Mouse (Mus musculus): ENCODE measurements around the gene Camta1. TPM values are rescaled to one million over a fixed set of nuclear protein-coding genes. Genes with fewer than 3 reads are reported as not detected.

The Camta1 gene
- polyA plus RNA-seq, 1 experiment from 2014 or later, result 86.8 TPM

GRCm38 (mm10) chr4:151351757-151352156 lies 509.9 kb downstream of the Camta1 start:
- 29% methylated on average over 12 of the region's 12 CpGs for WGBS
- Histone ChIP-seq H3K4me2 (replicated peaks; ENCODE audit: low read depth, low read length) (no peak overlapping the region), H3K27me3 (ENCODE audit: control insufficient read depth, insufficient read depth, low read length) (no peaks in the 10 kb centered on the region), H3K4me3 (ENCODE audit: low read depth, low read length) (no peak overlapping the region), H3K27ac (ENCODE audit: low read length) (no peak overlapping the region), H3K9me3 (ENCODE audit: control insufficient read depth, low read depth, low read length) (no peaks in the 10 kb centered on the region), H3K4me1 (ENCODE audit: control insufficient read depth, insufficient read depth, low read length) (peaks cover 14% of the 10 kb centered on the region), H3K36me3 (ENCODE audit: control insufficient read depth, insufficient read depth, low read length) (no peaks in the 10 kb centered on the region), H3K9ac (replicated peaks; ENCODE audit: low read depth, low read length) (no peak overlapping the region)
- no peak for ATAC-seq (ENCODE audit: insufficient number of reproducible peaks, insufficient read depth, low FRiP score, low read depth)

GRCm38 (mm10) chr4:151347620-151348019 lies 514.1 kb downstream of the Camta1 start:
- no peaks in the 10 kb centered on the region for H3K4me1 ChIP-seq (ENCODE audit: control insufficient read depth, insufficient read depth, low read length)
- H3K4me2 ChIP-seq (replicated peaks; ENCODE audit: low read depth, low read length), result no peak overlapping the region
- H3K27me3 ChIP-seq (ENCODE audit: control insufficient read depth, insufficient read depth, low read length), result no peaks in the 10 kb centered on the region
- 90% methylated on average over 6 of the region's 6 CpGs for WGBS
- no peaks in the 10 kb centered on the region for H3K9me3 ChIP-seq (ENCODE audit: control insufficient read depth, low read depth, low read length)
- no peak overlapping the region for H3K9ac ChIP-seq (replicated peaks; ENCODE audit: low read depth, low read length)
- no peaks in the 10 kb centered on the region for H3K36me3 ChIP-seq (ENCODE audit: control insufficient read depth, insufficient read depth, low read length)
- no peak for ATAC-seq (ENCODE audit: insufficient number of reproducible peaks, insufficient read depth, low FRiP score, low read depth)
- H3K4me3 ChIP-seq (ENCODE audit: low read depth, low read length), result no peak overlapping the region
- no peak overlapping the region for H3K27ac ChIP-seq (ENCODE audit: low read length)

GRCm38 (mm10) chr4:151346673-151347072 lies 515.0 kb downstream of the Camta1 start:
- no peak for ATAC-seq (ENCODE audit: insufficient number of reproducible peaks, insufficient read depth, low FRiP score, low read depth)
- H3K9ac ChIP-seq (replicated peaks; ENCODE audit: low read depth, low read length), result no peak overlapping the region
- H3K36me3 ChIP-seq (ENCODE audit: control insufficient read depth, insufficient read depth, low read length), result no peaks in the 10 kb centered on the region
- no peak overlapping the region for H3K4me2 ChIP-seq (replicated peaks; ENCODE audit: low read depth, low read length)
- WGBS, result 67% methylated on average over 12 of the region's 12 CpGs
- no peaks in the 10 kb centered on the region for H3K27me3 ChIP-seq (ENCODE audit: control insufficient read depth, insufficient read depth, low read length)
- H3K4me1 ChIP-seq (ENCODE audit: control insufficient read depth, insufficient read depth, low read length), result no peaks in the 10 kb centered on the region
- no peaks in the 10 kb centered on the region for H3K9me3 ChIP-seq (ENCODE audit: control insufficient read depth, low read depth, low read length)
- no peak overlapping the region for H3K27ac ChIP-seq (ENCODE audit: low read length)
- H3K4me3 ChIP-seq (ENCODE audit: low read depth, low read length), result no peak overlapping the region

GRCm38 (mm10) chr4:151344811-151345210 lies 516.9 kb downstream of the Camta1 start:
- Histone ChIP-seq H3K27ac (ENCODE audit: low read length) (no peak overlapping the region), H3K36me3 (ENCODE audit: control insufficient read depth, insufficient read depth, low read length) (no peaks in the 10 kb centered on the region), H3K4me2 (replicated peaks; ENCODE audit: low read depth, low read length) (no peak overlapping the region), H3K27me3 (ENCODE audit: control insufficient read depth, insufficient read depth, low read length) (no peaks in the 10 kb centered on the region), H3K9me3 (ENCODE audit: control insufficient read depth, low read depth, low read length) (no peaks in the 10 kb centered on the region), H3K9ac (replicated peaks; ENCODE audit: low read depth, low read length) (no peak overlapping the region), H3K4me1 (ENCODE audit: control insufficient read depth, insufficient read depth, low read length) (no peaks in the 10 kb centered on the region), H3K4me3 (ENCODE audit: low read depth, low read length) (no peak overlapping the region)
- 77% methylated on average over 10 of the region's 10 CpGs for WGBS
- ATAC-seq (ENCODE audit: insufficient number of reproducible peaks, insufficient read depth, low FRiP score, low read depth), result no peak

- Histone ChIP-seq H3K4me3 (ENCODE audit: low read depth, low read length) (no peak overlapping the region), H3K27ac (ENCODE audit: low read length) (no peak overlapping the region), H3K4me2 (replicated peaks; ENCODE audit: low read depth, low read length) (no peak overlapping the region), H3K36me3 (ENCODE audit: control insufficient read depth, insufficient read depth, low read length) (no peaks in the 10 kb centered on the region), H3K9me3 (ENCODE audit: control insufficient read depth, low read depth, low read length) (no peaks in the 10 kb centered on the region), H3K9ac (replicated peaks; ENCODE audit: low read depth, low read length) (no peak overlapping the region), H3K27me3 (ENCODE audit: control insufficient read depth, insufficient read depth, low read length) (no peaks in the 10 kb centered on the region), H3K4me1 (ENCODE audit: control insufficient read depth, insufficient read depth, low read length) (0 out of 2 replicates have a peak, but pooled peaks cover 3% of the 10 kb centered on the region)
- ATAC-seq (ENCODE audit: insufficient number of reproducible peaks, insufficient read depth, low FRiP score, low read depth), result no peak
- 73% methylated on average over 7 of the region's 7 CpGs for WGBS
Measured at GRCm38 (mm10) chr4:151339421-151339820, 522.3 kb downstream of the Camta1 start.

GRCm38 (mm10) chr4:151338931-151339330 lies 522.7 kb downstream of the Camta1 start:
- ATAC-seq (ENCODE audit: insufficient number of reproducible peaks, insufficient read depth, low FRiP score, low read depth), result no peak
- Histone ChIP-seq H3K4me3 (ENCODE audit: low read depth, low read length) (no peak overlapping the region), H3K4me2 (replicated peaks; ENCODE audit: low read depth, low read length) (no peak overlapping the region), H3K36me3 (ENCODE audit: control insufficient read depth, insufficient read depth, low read length) (no peaks in the 10 kb centered on the region), H3K9me3 (ENCODE audit: control insufficient read depth, low read depth, low read length) (no peaks in the 10 kb centered on the region), H3K27me3 (ENCODE audit: control insufficient read depth, insufficient read depth, low read length) (no peaks in the 10 kb centered on the region), H3K9ac (replicated peaks; ENCODE audit: low read depth, low read length) (no peak overlapping the region), H3K4me1 (ENCODE audit: control insufficient read depth, insufficient read depth, low read length) (0 out of 2 replicates have a peak, but pooled peaks cover 3% of the 10 kb centered on the region), H3K27ac (ENCODE audit: low read length) (no peak overlapping the region)
- WGBS, result 86% methylated on average over 7 of the region's 7 CpGs

GRCm38 (mm10) chr4:151337543-151337942 lies 524.1 kb downstream of the Camta1 start:
- 25% methylated on average over 11 of the region's 11 CpGs for WGBS

GRCm38 (mm10) chr4:151336413-151336812 lies 525.3 kb downstream of the Camta1 start:
- no peak for ATAC-seq (ENCODE audit: insufficient number of reproducible peaks, insufficient read depth, low FRiP score, low read depth)
- H3K27ac ChIP-seq (ENCODE audit: low read length), result no peak overlapping the region
- H3K9ac ChIP-seq (replicated peaks; ENCODE audit: low read depth, low read length), result no peak overlapping the region
- no peak overlapping the region for H3K4me2 ChIP-seq (replicated peaks; ENCODE audit: low read depth, low read length)
- 74% methylated on average over 13 of the region's 13 CpGs for WGBS
- H3K4me3 ChIP-seq (ENCODE audit: low read depth, low read length), result no peak overlapping the region
- 0 out of 2 replicates have a peak, but pooled peaks cover 3% of the 10 kb centered on the region for H3K4me1 ChIP-seq (ENCODE audit: control insufficient read depth, insufficient read depth, low read length)
- H3K27me3 ChIP-seq (ENCODE audit: control insufficient read depth, insufficient read depth, low read length), result no peaks in the 10 kb centered on the region
- no peaks in the 10 kb centered on the region for H3K36me3 ChIP-seq (ENCODE audit: control insufficient read depth, insufficient read depth, low read length)
- no peaks in the 10 kb centered on the region for H3K9me3 ChIP-seq (ENCODE audit: control insufficient read depth, low read depth, low read length)

More at GRCm38 (mm10) chr4:151337543-151337942, 524.1 kb downstream of the Camta1 start:
- Histone ChIP-seq H3K27ac (ENCODE audit: low read length) (no peak overlapping the region), H3K36me3 (ENCODE audit: control insufficient read depth, insufficient read depth, low read length) (no peaks in the 10 kb centered on the region), H3K4me1 (ENCODE audit: control insufficient read depth, insufficient read depth, low read length) (0 out of 2 replicates have a peak, but pooled peaks cover 3% of the 10 kb centered on the region), H3K9me3 (ENCODE audit: control insufficient read depth, low read depth, low read length) (no peaks in the 10 kb centered on the region), H3K27me3 (ENCODE audit: control insufficient read depth, insufficient read depth, low read length) (no peaks in the 10 kb centered on the region), H3K4me3 (ENCODE audit: low read depth, low read length) (no peak overlapping the region), H3K4me2 (replicated peaks; ENCODE audit: low read depth, low read length) (no peak overlapping the region), H3K9ac (replicated peaks; ENCODE audit: low read depth, low read length) (no peak overlapping the region)
- ATAC-seq (ENCODE audit: insufficient number of reproducible peaks, insufficient read depth, low FRiP score, low read depth), result no peak

Measured in stomach, embryonic 14.5 days (tissue).